Mouse (Mus musculus) ovary, adult 18-20 months (tissue): Measurements from ENCODE around the gene Xpnpep1.

Experiments used
- DNase-seq: peaks from one replicate; pipeline ENCODE4 v3.0.0; 2022; ENCODE audit warnings: low spot score, mixed read lengths

The Xpnpep1 gene

DNA sequence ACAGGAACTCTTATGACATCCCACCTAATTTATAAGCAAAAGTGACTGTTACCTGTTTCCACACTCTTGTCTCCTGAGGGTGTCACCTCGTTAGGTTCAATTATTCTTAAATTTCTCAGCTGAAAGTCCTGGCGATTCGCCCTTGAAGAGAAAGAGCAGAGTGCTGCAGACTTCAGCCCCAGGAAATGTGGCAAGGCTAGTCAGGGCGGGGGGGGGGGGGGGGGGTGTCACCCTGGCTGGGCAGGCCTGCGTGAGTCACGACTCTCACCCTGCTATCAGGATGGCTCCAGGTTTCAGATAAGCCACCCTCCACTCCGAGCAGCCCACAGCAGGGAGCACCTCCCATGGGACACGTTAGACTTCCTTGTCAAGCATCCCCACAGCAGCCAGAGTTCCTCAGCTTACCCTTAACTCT, 8.1 kb downstream of the Xpnpep1 start:
- no peak for DNase-seq

DNA sequence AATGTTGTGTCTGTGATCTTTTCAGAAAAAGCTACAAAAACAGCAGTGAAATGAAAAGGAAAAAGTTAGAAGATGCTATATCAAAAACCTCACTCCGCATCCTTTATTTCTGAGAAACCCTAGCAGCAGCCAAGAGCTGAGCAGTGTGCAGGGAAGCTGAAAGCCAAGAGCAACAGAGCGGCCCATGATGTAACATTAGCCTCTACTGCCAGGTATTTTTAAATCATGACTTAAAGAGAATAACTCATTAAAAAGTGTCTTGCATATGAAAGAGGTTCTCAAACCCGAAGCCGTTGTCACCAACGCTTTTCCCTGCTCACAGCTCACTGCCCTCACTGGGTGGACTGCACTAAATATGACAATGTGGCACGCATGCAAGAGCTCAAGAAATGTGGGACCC, 9.7 kb downstream of the Xpnpep1 start:
- DNase-seq, result no peak

DNA sequence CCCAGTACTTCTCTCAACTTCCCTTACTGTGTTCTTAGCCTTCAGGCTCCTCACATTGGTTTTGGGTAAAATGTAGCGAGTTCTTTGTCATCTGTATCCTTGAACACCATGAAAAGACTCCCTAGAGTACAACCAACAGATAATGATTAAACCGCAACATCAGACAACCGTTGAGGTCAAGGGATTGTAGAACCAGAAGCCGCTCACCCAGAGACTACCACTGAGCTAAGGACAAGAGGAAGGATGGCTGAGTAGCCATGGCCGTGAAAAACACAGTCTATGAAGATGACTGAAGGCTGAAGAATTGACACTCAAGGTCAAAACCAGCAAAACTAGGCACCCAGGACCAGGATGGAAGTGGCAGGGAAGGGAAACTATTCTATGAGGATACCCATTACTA, 10.3 kb downstream of the Xpnpep1 start:
- DNase-seq, result no peak

DNA sequence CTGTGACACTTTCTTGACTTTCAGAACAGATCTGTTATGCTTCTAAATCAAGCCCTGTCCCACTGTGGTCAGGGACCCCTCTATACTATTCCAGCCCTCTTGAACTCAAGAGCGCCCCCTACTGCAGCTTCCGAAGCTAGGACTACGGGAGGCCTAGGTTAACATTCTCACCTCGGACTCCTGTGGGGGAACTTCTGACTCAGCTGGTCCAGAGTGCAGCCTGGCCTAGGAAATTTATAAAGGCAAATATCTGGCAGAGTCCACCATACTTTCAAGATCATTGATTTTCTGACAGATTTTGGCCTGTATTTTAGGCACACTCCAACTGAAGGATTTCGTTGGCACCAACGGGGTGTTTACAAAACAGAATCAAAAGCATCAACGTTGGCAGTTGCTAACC, 11.0 kb downstream of the Xpnpep1 start:
- no peak for DNase-seq

DNA sequence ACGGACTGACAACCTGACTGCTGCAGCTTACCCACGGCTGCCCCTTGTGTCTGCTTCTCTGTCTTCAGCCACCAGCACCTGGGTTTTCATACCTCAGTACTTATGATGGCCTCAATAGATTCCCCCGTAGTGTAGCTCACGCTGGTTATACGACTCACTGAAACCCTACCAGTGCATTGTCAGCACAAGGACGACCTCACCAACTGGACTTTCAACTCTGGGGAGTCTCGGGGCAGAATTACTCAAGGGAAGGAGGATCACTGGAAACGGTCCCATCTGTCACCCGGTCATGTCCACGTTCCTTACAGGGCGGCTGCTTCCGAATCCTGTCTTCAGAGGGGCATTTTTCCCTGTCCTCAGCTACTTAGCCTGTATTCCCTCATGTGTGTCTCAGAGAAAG, 11.8 kb downstream of the Xpnpep1 start:
- DNase-seq, result no peak

DNA sequence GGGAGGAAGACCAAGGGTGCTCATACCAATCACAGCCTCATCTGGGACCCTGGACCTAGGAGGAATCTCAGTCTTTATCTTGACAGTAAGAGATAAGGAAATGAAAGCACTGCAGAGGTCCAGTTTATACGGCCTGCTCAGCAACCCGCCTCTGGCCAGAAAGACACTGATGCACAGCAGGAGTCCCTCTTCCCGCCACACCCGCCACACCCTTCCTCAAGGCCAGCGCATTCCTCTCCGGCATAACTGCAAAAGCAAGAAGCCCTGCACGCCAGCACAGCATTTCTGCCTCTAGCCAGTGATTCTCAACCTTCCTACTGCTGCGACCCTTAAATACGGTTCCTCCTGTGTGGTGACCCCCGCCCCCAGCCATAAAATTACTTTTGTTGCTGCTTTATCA, 16.8 kb downstream of the Xpnpep1 start:
- no peak for DNase-seq

DNA sequence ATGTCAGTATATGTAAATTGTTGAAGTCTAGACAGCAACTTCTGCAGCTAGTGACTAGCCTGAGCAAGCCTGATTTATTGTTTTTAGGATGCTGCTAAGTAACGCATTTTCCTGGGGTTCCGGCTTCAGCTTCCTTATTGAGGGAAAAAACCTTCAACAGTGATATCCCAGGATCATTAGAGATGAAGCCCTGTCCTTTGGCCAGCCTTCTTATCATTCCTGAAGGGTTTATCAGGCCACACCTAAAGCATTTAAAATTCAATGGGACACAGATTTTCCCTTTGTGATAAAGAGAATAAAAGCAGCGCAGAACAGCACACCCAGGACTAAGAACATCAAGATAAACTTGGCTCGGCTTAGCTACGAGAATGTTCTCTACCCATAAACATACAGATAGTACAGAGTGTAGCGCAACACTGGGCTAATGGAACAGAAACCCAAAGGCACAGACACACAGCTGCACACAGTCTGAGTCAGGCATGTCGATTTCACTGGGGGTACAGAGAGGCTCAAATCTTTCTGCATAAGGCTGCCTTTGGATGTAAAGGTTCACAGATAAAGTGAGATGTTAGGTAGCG, 17.9 kb downstream of the Xpnpep1 start:
- no peak for DNase-seq

DNA sequence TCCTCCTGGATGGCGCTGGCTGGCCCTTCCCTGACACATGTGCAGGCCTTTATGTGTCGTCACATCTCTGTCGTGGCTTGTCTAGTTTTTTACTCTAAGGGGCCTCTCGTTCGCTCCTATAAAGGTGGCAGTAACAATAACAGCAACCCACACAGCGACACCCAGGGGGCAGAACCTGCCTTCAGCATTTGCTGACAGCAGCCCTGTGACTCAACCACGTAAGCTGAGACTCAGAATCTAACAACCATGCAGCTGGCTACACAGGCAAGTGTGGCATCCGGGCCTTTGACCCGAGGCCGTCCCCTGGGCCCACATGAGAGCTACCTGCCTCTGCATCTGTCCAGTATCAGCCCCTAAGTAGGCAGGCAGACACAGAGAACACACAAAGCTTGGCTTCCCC, 18.5 kb downstream of the Xpnpep1 start:
- DNase-seq, result no peak

DNA sequence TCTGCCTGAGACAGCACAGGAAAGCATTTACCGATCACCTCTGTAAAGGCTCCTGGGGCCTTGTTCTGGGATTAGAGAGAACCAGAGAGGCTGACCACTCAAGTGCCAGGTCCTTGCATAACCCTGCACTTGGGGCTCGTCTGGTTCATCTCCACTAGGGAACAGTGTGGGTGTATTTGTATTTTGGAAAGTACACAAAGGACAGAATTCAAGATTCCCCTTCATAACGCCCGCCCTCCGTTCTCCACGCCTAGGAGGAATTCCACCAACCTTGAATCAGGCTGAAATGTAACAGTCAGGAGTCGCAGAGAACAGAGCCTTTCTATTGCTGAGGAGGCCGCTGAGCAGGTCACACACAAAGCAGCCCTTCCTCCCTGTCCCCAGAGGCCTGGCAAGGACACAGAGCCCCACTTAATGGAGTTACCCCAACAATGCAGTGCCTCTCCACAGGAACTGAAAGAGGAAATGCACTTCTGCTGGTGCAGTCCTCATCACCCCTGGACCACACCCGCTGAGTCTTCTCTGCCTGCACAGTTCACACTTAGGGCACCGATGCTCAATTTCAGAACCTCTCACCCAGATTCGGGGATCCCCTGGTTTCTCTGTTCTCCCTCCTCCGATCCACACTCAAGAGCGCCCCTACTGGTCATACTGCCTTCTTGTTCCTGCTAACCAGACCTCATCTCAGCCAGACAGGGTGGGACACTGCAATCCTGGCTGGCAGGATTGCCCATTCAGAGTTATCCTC, 20.1 kb downstream of the Xpnpep1 start:
- DNase-seq, result no peak

DNA sequence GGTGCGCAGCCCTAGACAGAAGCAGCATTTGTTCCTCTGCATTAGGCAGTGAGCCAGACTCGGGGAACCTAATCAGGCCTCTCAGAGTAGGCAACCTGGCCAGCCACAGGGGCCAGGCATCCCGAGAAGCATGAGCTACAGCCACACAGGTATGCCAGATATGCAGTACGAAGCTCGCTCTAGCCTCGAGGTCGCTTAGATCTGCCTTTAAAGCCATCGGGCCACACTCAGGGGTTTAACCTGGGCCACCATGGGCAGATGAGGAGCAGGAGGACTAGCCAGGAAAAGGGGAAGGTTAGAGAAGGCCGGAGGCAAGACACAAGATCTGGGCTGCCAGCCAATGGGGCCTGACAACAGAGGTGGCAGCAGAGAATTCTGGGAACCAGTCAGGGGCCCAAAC, 22.1 kb downstream of the Xpnpep1 start:
- DNase-seq, result no peak

DNA sequence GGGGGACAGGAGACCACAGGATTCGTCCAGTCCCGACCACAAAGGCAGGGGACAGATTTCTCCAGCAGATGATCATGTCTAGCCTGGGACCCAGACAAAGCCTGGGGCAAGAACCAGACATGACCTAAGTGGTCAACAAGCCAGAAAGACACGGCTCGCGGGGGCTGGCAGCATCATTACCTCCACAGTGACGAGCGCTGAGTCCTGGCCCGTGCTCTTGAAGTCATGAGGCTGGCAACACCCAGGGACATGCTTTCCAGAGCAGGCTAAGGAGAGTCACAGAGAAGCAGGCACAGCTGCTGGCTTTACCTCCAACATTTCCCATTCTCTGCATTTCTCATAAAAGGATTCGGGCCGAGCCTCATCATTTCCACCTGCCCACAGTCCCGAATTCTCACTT, 22.8 kb downstream of the Xpnpep1 start:
- DNase-seq, result no peak

DNA sequence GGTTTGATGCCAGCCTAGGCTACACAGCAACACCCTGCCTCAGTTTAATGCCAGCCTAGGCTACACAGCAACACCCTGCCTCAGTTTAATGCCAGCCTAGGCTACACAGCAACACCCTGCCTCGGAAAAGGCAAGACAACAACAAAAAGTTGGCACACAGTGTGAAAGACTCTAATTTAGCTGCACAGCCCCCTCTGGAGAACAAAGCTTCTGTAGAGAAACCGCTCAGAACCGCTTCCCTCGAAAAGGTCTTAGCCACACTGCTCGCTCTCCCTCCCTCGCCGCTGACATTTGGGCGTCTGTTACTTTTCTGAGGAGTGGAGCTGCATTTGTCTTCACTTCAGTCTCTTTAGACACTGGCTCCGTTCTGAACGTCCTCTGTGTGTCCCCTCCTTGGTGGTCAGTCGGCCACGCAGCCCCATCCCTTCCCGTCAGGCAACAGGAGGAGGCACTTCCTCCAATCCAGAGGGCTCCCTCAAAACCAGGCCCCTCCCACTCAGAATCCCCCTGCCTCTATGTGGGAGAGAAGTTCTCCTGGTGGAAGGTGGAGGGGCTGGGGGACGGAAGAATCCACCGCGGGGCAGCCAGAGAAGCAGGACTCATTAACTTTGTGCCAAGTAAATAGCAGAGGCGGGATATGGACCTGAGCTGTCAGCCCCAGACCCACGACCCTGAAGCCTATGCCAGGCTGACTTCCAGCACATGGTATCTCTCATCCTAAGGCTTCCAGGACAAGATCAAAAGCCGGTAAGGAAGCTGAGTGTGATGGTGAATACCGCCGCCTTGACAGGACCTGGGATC, 24.9 kb downstream of the Xpnpep1 start:
- no peak for DNase-seq

DNA sequence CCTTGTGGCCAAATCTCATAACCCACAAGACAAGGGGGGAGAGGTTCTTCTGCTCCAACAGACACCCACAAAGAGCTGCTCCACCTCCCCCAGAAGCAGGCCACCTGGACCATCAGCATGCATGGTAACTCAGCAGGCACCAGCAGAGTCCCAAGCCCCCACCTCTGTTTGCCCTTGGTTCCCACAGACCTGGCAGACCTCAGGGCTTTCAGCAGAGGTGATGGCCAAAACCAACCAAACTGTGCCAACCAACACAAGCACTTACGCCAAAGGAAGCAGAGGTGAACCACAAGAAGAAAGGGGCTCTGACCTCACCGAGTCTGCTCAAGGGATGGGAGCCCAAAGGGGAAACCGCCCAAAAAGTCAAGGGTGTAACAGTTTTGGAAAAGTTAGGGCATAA, 26.3 kb downstream of the Xpnpep1 start:
- no peak for DNase-seq

DNA sequence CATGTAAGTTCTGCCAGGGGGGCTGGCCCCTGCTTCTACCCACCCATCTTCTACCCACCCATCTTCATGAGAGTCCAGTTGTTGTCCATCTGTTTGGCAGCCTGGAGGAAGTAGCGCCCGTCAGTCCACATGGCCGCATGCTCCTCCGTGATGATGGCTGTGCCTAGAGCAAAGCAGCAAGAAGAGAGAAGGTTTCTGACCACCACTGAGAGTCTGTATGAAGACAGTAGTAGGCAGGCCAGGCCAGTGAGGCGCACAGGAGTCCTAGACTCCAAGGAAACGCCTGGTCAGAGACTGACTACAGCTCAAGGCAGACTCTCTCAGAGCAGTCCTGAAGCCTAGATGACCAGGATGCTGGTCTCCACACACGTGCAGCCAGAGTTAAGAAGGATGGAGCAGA, 26.7 kb downstream of the Xpnpep1 start:
- no peak for DNase-seq

DNA sequence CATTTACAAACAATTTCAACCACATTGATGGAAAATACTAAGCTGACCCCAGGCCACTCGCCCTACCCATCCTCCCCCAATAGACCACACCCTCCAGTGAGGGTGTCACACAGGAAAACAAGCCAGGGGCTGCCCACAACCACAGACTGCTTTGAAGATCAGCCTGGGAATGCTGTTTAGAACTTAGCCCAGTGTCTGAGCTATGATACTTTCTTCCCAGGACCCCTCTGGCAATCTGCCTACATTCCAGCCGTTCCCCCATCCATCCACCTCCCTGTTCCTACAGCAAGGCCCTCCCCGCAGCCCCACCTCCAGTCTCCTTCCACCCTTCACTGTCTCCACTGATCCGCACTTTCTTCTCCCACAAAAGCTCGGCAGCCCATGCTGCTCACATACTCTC, 29.1 kb downstream of the Xpnpep1 start:
- no peak for DNase-seq

DNA sequence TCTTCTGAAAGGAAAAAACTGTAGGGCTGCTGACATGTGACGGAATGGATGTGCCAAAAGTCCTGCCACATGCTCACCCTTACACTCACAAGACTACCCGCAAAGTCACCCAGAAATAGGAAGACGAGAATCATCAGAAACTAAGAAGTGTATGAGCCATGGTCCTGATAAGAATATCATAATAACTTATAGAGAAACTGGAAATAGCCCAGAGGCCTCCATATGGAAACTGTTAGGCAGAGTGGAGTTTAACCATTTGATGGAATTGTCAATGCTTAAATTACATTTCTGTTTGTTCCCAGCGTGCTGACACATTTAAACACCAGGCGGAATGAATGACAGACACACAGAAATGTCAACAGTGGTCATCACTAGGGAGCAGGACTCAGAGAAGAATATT, 31.1 kb downstream of the Xpnpep1 start:
- no peak for DNase-seq

DNA sequence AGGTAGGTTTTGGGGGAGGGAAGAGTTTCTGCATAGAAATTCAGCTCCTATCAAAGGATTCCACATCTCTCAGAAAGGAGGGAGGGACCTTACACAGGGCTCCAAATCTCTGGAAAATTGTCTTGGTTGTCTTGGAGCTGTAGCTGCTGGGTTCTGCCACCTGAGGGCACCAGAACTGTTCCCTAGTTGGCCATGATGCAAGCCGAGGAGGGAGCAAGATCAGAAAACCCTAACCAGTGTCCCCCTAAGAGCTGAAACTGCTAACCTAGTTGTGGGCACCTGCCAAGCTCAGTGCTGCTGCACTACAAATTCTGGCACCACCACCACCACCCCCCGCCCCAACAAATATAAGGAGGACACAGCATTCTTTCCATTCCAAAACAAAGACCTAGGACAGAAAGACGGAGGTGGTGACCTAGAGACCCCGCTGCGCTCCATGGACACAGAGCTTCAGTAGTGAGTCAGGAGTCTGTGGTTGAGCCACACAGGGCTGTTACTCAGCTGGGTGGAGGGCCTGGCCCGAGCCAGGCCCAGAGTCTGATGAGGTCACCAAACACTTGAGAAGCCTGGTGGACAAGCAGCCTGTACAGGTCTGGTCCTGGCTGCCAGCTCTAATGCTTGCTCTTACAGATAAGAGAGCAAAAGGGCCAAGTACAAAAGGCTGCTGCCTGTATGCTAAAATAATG, 31.9 kb downstream of the Xpnpep1 start:
- DNase-seq, result peak; percentile 36

DNA sequence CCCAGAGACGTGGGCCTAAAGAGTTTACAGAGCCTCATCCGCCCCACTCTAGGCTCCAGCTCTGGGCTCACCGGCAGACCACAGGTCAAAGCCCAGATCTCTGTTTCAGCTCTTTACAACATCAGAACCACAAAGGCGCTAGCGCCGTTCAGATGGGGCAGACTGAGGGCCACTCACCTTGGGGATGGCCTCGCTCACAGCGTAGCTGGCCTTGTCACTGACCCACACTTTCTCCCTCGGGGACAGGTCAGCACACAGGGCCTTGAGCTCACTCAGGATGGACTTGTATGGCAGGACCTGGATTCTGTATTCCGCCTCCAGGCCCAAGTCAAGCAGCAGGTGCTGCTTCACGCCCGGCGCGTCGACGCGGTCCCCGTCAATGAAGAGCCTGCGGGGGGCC, 34.0 kb downstream of the Xpnpep1 start:
- DNase-seq, result no peak

DNA sequence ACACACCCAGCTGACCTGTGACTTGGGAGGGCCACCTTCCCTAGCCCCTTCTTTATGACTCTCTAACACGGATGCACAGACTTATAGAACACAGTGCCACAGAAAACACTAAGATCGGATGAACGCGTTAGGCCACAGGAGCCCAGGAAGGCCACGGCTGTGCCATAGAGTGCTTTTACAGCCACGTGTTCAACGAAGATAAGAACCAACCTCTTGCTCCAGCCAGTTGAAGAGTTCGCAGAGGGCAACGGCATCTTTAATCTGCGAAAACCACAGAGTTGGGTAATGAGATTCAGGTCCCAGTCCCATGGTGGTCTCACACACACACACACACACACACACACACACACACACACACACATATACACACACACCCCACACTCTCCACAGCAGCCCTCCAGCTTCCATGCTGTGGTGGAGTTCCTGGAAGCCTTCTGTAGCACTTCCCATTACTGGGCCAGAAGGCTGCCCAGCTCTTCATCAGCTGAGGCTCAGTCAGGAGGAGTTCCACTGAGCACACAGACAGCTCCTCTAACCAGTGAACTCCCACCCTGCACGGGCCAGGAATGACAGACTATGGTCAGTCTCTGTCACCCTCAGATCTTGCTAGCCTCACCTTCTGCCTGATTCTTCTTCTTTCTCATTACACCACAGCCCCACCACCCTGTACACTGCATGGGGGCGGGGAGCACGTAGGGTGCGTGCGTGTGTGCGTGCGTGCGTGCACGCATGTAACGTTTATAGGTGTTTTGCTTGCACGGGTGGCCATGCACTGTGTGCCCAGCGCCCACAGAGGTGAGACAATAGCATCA, 36.3 kb downstream of the Xpnpep1 start:
- no peak for DNase-seq

DNA sequence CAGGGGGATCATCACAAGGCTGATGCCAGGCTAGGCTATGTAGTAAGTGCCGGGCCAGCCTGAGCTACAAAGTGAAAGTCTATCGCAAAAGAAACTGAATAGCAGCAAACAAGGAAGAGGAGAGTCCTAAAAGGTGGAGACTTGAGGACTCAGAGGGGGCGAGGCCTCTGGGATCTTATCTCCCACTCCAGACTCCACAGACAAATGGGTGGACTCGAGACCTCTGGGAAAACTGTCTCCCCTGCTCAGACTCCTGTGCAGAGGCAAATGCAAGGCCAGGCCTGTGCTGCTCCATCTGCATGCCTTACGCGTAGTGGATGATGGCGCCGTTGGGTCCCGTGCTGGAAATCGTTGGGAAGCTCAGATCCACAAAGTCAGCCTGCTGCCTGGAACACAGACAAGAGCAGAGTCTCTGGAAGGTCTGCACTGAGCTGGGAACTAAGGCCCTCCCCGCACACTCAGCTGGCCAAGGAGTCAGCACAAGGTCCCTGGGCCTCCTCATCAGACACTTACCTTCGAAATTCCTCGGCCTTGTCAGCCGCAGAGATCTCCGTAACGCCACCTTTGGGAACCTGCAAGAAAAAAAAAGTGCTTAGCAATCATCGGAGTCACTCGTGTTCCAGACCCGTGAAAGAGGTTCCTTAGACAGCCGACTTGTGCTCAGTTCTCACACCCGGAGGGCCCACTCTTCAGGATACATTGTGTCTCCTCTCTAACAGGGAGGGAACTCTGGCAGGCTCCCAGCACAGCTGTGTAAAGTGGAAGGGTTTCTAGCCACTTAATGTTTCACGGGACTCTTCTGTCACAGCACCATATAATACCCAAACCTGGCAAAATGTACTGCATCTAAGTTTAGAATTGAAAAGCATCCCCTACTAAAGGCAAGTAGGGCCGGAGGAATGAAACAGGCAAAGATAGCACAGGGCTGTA, 37.6 kb downstream of the Xpnpep1 start:
- DNase-seq, result no peak
